Mouse (Mus musculus): ENCODE measurements at regions not wholly inside any gene's neighbourhood (a gene's known extent, or its start where the extent isn't known, plus 50 kb on each side); places are given as distances from the start of the nearest gene placed in this dataset.

DNA sequence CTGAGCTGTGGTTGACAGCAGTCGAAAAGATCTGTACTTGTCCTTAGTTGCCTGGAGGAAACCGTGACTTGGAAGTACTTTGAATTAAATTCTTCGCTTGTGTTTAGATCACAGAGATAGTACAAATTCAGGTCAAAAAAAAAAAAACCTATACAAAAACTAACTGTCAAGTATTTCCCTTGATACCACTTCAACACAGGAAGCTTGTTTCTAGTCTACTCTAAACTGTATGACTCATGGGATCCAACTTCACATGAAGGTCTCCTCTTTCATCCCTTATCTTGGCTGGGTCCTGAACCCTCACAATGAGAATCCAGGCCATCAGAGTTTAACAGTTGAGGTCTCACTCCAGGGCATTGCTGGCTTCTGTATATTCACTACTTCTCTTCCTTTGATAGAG, 54.8 kb downstream of the Tmem30b start:
- no peak overlapping the region for H3K4me3 ChIP-seq (ENCODE audit: insufficient read depth, poor library complexity, severe bottlenecking)
- no peak for TF ChIP-seq CTCF (IDR thresholded peaks at IDR 0.05; ENCODE audit: control insufficient read depth, insufficient read depth, insufficient read length)
- no peak for TF ChIP-seq MYOG (IDR thresholded peaks at IDR 0.05; ENCODE audit: control insufficient read depth, extremely low read depth, insufficient read length)
- TF ChIP-seq MYOD1 (IDR thresholded peaks at IDR 0.05; ENCODE audit: control insufficient read depth, insufficient read length, low read depth) = no peak
- no peak for TF ChIP-seq MAX (IDR thresholded peaks at IDR 0.05)
- no peak for TF ChIP-seq USF1 (IDR thresholded peaks at IDR 0.05; ENCODE audit: low read depth)
- no peak for TF ChIP-seq CEBPB (IDR thresholded peaks at IDR 0.05; ENCODE audit: low read depth)
- no peak for TF ChIP-seq FOSL1 (IDR thresholded peaks at IDR 0.05; ENCODE audit: insufficient read depth, low read length, poor library complexity, severe bottlenecking)
- no peaks in the 10 kb centered on the region for H3K79me2 ChIP-seq (ENCODE audit: control insufficient read depth, insufficient read depth)
- no peaks in the 10 kb centered on the region for H3K36me3 ChIP-seq (ENCODE audit: control insufficient read depth, insufficient read depth)
- no peaks in the 10 kb centered on the region for H3K27me3 ChIP-seq (ENCODE audit: control insufficient read depth, insufficient read depth, insufficient read length)
- H3K79me3 ChIP-seq (ENCODE audit: low read depth) = no peaks in the 10 kb centered on the region
- no peak overlapping the region for H3ac ChIP-seq (ENCODE audit: control insufficient read depth, insufficient read length, low read depth)

DNA sequence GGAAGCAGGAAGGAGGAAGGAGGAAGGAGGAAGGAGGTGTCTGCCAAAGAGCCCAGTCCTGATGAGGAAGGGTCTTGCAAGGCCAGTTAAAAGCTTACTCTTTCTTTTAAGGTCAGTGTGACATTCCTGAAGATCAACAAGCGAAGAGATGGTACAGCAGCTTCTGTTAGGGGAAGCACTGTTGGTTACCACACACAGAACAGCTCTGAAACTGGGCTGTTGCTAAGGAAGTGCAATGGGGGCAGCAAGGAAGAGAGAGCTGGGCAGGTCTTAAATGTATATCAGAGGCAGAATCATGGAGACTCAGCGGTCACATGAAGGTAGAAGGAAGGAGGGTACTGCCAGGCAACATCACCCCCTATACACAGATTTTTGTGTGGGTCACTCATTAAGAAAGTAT, 63.3 kb downstream of the Tmem30b start:
- H3K79me3 ChIP-seq (ENCODE audit: low read depth) = no peaks in the 10 kb centered on the region
- no peak for TF ChIP-seq MYOG (IDR thresholded peaks at IDR 0.05; ENCODE audit: control insufficient read depth, extremely low read depth, insufficient read length)
- no peaks in the 10 kb centered on the region for H3K79me2 ChIP-seq (ENCODE audit: control insufficient read depth, insufficient read depth)
- H3ac ChIP-seq (ENCODE audit: control insufficient read depth, insufficient read length, low read depth) = no peak overlapping the region
- no peaks in the 10 kb centered on the region for H3K36me3 ChIP-seq (ENCODE audit: control insufficient read depth, insufficient read depth)
- no peak overlapping the region for H3K4me3 ChIP-seq (ENCODE audit: insufficient read depth, poor library complexity, severe bottlenecking)
- no peaks in the 10 kb centered on the region for H3K27me3 ChIP-seq (ENCODE audit: control insufficient read depth, insufficient read depth, insufficient read length)

- H3K36me3 ChIP-seq (ENCODE audit: control insufficient read depth, insufficient read depth) = no peaks in the 10 kb centered on the region
- H3K79me2 ChIP-seq (ENCODE audit: control insufficient read depth, insufficient read depth) = no peaks in the 10 kb centered on the region
- TF ChIP-seq USF1 (IDR thresholded peaks at IDR 0.05; ENCODE audit: low read depth) (no peak), CTCF (IDR thresholded peaks at IDR 0.05; ENCODE audit: control insufficient read depth, insufficient read depth, insufficient read length) (no peak), MYOG (IDR thresholded peaks at IDR 0.05; ENCODE audit: control insufficient read depth, extremely low read depth, insufficient read length) (no peak), FOSL1 (IDR thresholded peaks at IDR 0.05; ENCODE audit: insufficient read depth, low read length, poor library complexity, severe bottlenecking) (no peak), MYOD1 (IDR thresholded peaks at IDR 0.05; ENCODE audit: control insufficient read depth, insufficient read length, low read depth) (no peak), MAX (IDR thresholded peaks at IDR 0.05) (no peak), CEBPB (IDR thresholded peaks at IDR 0.05; ENCODE audit: low read depth) (no peak)
- no peaks in the 10 kb centered on the region for H3K27me3 ChIP-seq (ENCODE audit: control insufficient read depth, insufficient read depth, insufficient read length)
- H3K79me3 ChIP-seq (ENCODE audit: low read depth) = no peaks in the 10 kb centered on the region
- no peak overlapping the region for H3K4me3 ChIP-seq (ENCODE audit: insufficient read depth, poor library complexity, severe bottlenecking)
- H3ac ChIP-seq (ENCODE audit: control insufficient read depth, insufficient read length, low read depth) = no peak overlapping the region
These were observed 63.9 kb downstream of the Tmem30b start for GRCm38 (mm10) chr12:73482275-73482674.

DNA sequence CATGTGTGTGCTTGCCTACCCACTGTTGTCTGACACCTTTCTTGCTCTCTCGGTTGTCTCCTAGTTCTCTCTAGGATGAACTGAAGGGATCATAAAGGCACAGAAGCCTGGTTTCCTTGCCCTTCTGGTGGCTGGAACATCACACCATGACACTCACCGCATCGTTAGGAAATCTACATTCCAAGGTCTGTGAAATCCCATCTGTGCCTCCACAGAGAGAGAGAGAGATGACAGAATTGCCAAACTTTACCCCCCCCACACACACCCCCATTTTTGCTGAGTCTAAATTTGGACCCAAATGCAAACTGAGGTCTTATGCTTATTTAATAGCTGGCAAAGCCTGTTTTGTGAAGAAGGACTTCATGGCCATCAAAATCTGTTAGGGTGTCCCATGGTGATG, 64.5 kb downstream of the Tmem30b start:
- TF ChIP-seq CEBPB (IDR thresholded peaks at IDR 0.05; ENCODE audit: low read depth) (no peak), MYOG (IDR thresholded peaks at IDR 0.05; ENCODE audit: control insufficient read depth, extremely low read depth, insufficient read length) (no peak), MYOD1 (IDR thresholded peaks at IDR 0.05; ENCODE audit: control insufficient read depth, insufficient read length, low read depth) (no peak), USF1 (IDR thresholded peaks at IDR 0.05; ENCODE audit: low read depth) (no peak), MAX (IDR thresholded peaks at IDR 0.05) (no peak), FOSL1 (IDR thresholded peaks at IDR 0.05; ENCODE audit: insufficient read depth, low read length, poor library complexity, severe bottlenecking) (no peak), CTCF (IDR thresholded peaks at IDR 0.05; ENCODE audit: control insufficient read depth, insufficient read depth, insufficient read length) (no peak)
- Histone ChIP-seq H3K36me3 (ENCODE audit: control insufficient read depth, insufficient read depth) (no peaks in the 10 kb centered on the region), H3ac (ENCODE audit: control insufficient read depth, insufficient read length, low read depth) (no peak overlapping the region), H3K79me2 (ENCODE audit: control insufficient read depth, insufficient read depth) (no peaks in the 10 kb centered on the region), H3K4me3 (ENCODE audit: insufficient read depth, poor library complexity, severe bottlenecking) (no peak overlapping the region), H3K27me3 (ENCODE audit: control insufficient read depth, insufficient read depth, insufficient read length) (no peaks in the 10 kb centered on the region), H3K79me3 (ENCODE audit: low read depth) (no peaks in the 10 kb centered on the region)

GRCm38 (mm10) chr12:73481165-73481564, 65.0 kb downstream of the Tmem30b start:
- TF ChIP-seq USF1 (IDR thresholded peaks at IDR 0.05; ENCODE audit: low read depth) (no peak), FOSL1 (IDR thresholded peaks at IDR 0.05; ENCODE audit: insufficient read depth, low read length, poor library complexity, severe bottlenecking) (no peak), CEBPB (IDR thresholded peaks at IDR 0.05; ENCODE audit: low read depth) (no peak), MYOD1 (IDR thresholded peaks at IDR 0.05; ENCODE audit: control insufficient read depth, insufficient read length, low read depth) (no peak), CTCF (IDR thresholded peaks at IDR 0.05; ENCODE audit: control insufficient read depth, insufficient read depth, insufficient read length) (no peak), MAX (IDR thresholded peaks at IDR 0.05) (no peak), MYOG (IDR thresholded peaks at IDR 0.05; ENCODE audit: control insufficient read depth, extremely low read depth, insufficient read length) (no peak)
- Histone ChIP-seq H3K36me3 (ENCODE audit: control insufficient read depth, insufficient read depth) (no peaks in the 10 kb centered on the region), H3ac (ENCODE audit: control insufficient read depth, insufficient read length, low read depth) (no peak overlapping the region), H3K27me3 (ENCODE audit: control insufficient read depth, insufficient read depth, insufficient read length) (no peaks in the 10 kb centered on the region), H3K79me3 (ENCODE audit: low read depth) (no peaks in the 10 kb centered on the region), H3K4me3 (ENCODE audit: insufficient read depth, poor library complexity, severe bottlenecking) (no peak overlapping the region), H3K79me2 (ENCODE audit: control insufficient read depth, insufficient read depth) (no peaks in the 10 kb centered on the region)

DNA sequence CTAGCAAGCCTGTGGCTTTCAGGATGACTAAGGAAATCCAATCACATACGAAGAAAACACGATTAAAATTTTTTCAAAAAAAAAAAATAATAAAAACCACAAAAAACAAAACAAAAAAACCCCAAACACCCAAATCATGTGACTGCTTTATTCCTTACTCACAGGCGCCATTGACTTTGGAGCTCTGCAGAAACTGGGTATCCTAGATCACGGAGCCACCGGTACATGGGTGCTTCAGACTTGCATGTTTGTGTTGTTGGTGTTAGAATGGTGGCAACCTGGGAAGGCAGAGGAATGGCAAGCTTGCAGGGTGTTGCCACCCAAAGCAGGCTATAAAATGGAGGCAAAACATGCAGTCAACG, 65.6 kb downstream of the Tmem30b start:
- no peaks in the 10 kb centered on the region for H3K36me3 ChIP-seq (ENCODE audit: control insufficient read depth, insufficient read depth)
- H3K79me2 ChIP-seq (ENCODE audit: control insufficient read depth, insufficient read depth) = no peaks in the 10 kb centered on the region
- H3ac ChIP-seq (ENCODE audit: control insufficient read depth, insufficient read length, low read depth) = no peak overlapping the region
- no peaks in the 10 kb centered on the region for H3K27me3 ChIP-seq (ENCODE audit: control insufficient read depth, insufficient read depth, insufficient read length)
- H3K79me3 ChIP-seq (ENCODE audit: low read depth) = no peaks in the 10 kb centered on the region
- no peak for TF ChIP-seq MYOG (IDR thresholded peaks at IDR 0.05; ENCODE audit: control insufficient read depth, extremely low read depth, insufficient read length)
- no peak for TF ChIP-seq FOSL1 (IDR thresholded peaks at IDR 0.05; ENCODE audit: insufficient read depth, low read length, poor library complexity, severe bottlenecking)
- TF ChIP-seq CTCF (IDR thresholded peaks at IDR 0.05; ENCODE audit: control insufficient read depth, insufficient read depth, insufficient read length) = no peak
- TF ChIP-seq MYOD1 (IDR thresholded peaks at IDR 0.05; ENCODE audit: control insufficient read depth, insufficient read length, low read depth) = no peak
- no peak for TF ChIP-seq CEBPB (IDR thresholded peaks at IDR 0.05; ENCODE audit: low read depth)
- TF ChIP-seq MAX (IDR thresholded peaks at IDR 0.05) = no peak
- peak; percentile 73 for TF ChIP-seq USF1 (IDR thresholded peaks at IDR 0.05; ENCODE audit: low read depth)
- no peak overlapping the region for H3K4me3 ChIP-seq (ENCODE audit: insufficient read depth, poor library complexity, severe bottlenecking)

Data from C2C12 (cell line).